Mouse (Mus musculus): ENCODE measurements around the gene Prph2. TPM values are rescaled to one million over a fixed set of nuclear protein-coding genes. Genes with fewer than 3 reads are reported as not detected.

The Prph2 gene
- polyA plus RNA-seq, 1 experiment = 0.01 TPM

DNA sequence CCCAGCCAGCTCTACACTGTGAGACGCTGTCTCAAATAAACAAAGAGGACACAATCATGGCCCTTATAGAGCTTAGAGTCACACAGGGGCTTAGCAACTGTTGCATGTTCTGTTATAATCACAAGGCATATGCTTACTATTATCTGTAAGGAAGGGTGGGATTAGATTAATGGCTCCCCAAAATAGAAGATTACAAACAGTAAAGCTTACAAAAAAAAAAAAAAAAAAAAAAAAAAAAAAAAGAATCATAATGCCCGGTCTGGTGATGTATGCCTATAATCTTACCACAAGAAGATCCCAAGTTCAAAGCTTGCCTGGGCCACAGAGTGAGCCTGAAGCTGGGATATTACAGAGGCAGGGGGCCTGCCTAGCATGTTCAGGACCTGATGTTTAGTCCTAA lies 29.9 kb upstream of the Prph2 start:
- H3ac ChIP-seq (ENCODE audit: control insufficient read depth, insufficient read length, low read depth) = no peak overlapping the region
- H3K79me2 ChIP-seq (ENCODE audit: control insufficient read depth, insufficient read depth) = peaks cover 25% of the 10 kb centered on the region
- no peak for TF ChIP-seq CTCF (IDR thresholded peaks at IDR 0.05; ENCODE audit: control insufficient read depth, insufficient read depth, insufficient read length)
- no peak for TF ChIP-seq CEBPB (IDR thresholded peaks at IDR 0.05; ENCODE audit: low read depth)
- no peak for TF ChIP-seq FOSL1 (IDR thresholded peaks at IDR 0.05; ENCODE audit: insufficient read depth, low read length, poor library complexity, severe bottlenecking)
- no peak for TF ChIP-seq MYOG (IDR thresholded peaks at IDR 0.05; ENCODE audit: control insufficient read depth, extremely low read depth, insufficient read length)
- TF ChIP-seq MYOD1 (IDR thresholded peaks at IDR 0.05; ENCODE audit: control insufficient read depth, insufficient read length, low read depth) = no peak
- H3K79me3 ChIP-seq (ENCODE audit: low read depth) = peaks cover 5% of the 10 kb centered on the region
- H3K4me3 ChIP-seq (ENCODE audit: insufficient read depth, poor library complexity, severe bottlenecking) = no peak overlapping the region
- no peaks in the 10 kb centered on the region for H3K36me3 ChIP-seq (ENCODE audit: control insufficient read depth, insufficient read depth)
- no peaks in the 10 kb centered on the region for H3K27me3 ChIP-seq (ENCODE audit: control insufficient read depth, insufficient read depth, insufficient read length)

GRCm38 (mm10) chr17:46881728-46882127 lies 28.5 kb upstream of the Prph2 start:
- TF ChIP-seq FOSL1 (IDR thresholded peaks at IDR 0.05; ENCODE audit: insufficient read depth, low read length, poor library complexity, severe bottlenecking) (no peak), MYOD1 (IDR thresholded peaks at IDR 0.05; ENCODE audit: control insufficient read depth, insufficient read length, low read depth) (no peak), USF1 (IDR thresholded peaks at IDR 0.05; ENCODE audit: low read depth) (no peak), MYOG (IDR thresholded peaks at IDR 0.05; ENCODE audit: control insufficient read depth, extremely low read depth, insufficient read length) (no peak), MAX (IDR thresholded peaks at IDR 0.05) (no peak), CEBPB (IDR thresholded peaks at IDR 0.05; ENCODE audit: low read depth) (no peak), CTCF (IDR thresholded peaks at IDR 0.05; ENCODE audit: control insufficient read depth, insufficient read depth, insufficient read length) (no peak)
- no peak overlapping the region for H3ac ChIP-seq (ENCODE audit: control insufficient read depth, insufficient read length, low read depth)
- no peak overlapping the region for H3K4me3 ChIP-seq (ENCODE audit: insufficient read depth, poor library complexity, severe bottlenecking)
- H3K79me3 ChIP-seq (ENCODE audit: low read depth) = peaks cover 5% of the 10 kb centered on the region
- peaks cover 25% of the 10 kb centered on the region for H3K79me2 ChIP-seq (ENCODE audit: control insufficient read depth, insufficient read depth)
- no peaks in the 10 kb centered on the region for H3K27me3 ChIP-seq (ENCODE audit: control insufficient read depth, insufficient read depth, insufficient read length)
- no peaks in the 10 kb centered on the region for H3K36me3 ChIP-seq (ENCODE audit: control insufficient read depth, insufficient read depth)

GRCm38 (mm10) chr17:46883107-46883506 lies 27.2 kb upstream of the Prph2 start:
- Histone ChIP-seq H3K79me2 (ENCODE audit: control insufficient read depth, insufficient read depth) (peaks cover 14% of the 10 kb centered on the region), H3ac (ENCODE audit: control insufficient read depth, insufficient read length, low read depth) (no peak overlapping the region), H3K27me3 (ENCODE audit: control insufficient read depth, insufficient read depth, insufficient read length) (no peaks in the 10 kb centered on the region), H3K4me3 (ENCODE audit: insufficient read depth, poor library complexity, severe bottlenecking) (no peak overlapping the region), H3K36me3 (ENCODE audit: control insufficient read depth, insufficient read depth) (no peaks in the 10 kb centered on the region), H3K79me3 (ENCODE audit: low read depth) (peaks cover 3% of the 10 kb centered on the region)
- no peak for TF ChIP-seq USF1 (IDR thresholded peaks at IDR 0.05; ENCODE audit: low read depth)
- no peak for TF ChIP-seq MYOG (IDR thresholded peaks at IDR 0.05; ENCODE audit: control insufficient read depth, extremely low read depth, insufficient read length)
- TF ChIP-seq FOSL1 (IDR thresholded peaks at IDR 0.05; ENCODE audit: insufficient read depth, low read length, poor library complexity, severe bottlenecking) = no peak
- no peak for TF ChIP-seq MAX (IDR thresholded peaks at IDR 0.05)
- TF ChIP-seq CTCF (IDR thresholded peaks at IDR 0.05; ENCODE audit: control insufficient read depth, insufficient read depth, insufficient read length) = no peak
- TF ChIP-seq CEBPB (IDR thresholded peaks at IDR 0.05; ENCODE audit: low read depth) = no peak
- TF ChIP-seq MYOD1 (IDR thresholded peaks at IDR 0.05; ENCODE audit: control insufficient read depth, insufficient read length, low read depth) = no peak

DNA sequence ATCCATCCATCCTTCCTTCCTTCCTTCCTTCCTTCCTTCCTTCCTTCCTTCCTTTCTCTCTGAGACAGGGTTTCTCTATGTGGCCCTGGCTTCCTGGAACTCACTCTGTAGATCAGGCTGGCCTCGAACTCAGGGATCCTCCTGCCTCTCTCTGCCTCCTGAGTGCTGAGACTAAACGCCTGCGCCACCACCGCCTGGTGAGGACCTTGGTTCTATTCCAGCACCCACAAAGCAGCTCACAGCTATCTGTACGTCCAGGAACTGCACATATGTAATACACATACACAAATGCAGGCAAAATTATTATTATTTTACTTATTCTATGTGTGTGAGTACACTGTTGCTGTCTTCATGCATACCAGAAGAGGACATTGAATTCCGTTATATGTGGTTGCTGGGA lies 25.5 kb upstream of the Prph2 start:
- no peak overlapping the region for H3K4me3 ChIP-seq (ENCODE audit: insufficient read depth, poor library complexity, severe bottlenecking)
- no peaks in the 10 kb centered on the region for H3K79me3 ChIP-seq (ENCODE audit: low read depth)
- no peaks in the 10 kb centered on the region for H3K36me3 ChIP-seq (ENCODE audit: control insufficient read depth, insufficient read depth)
- no peaks in the 10 kb centered on the region for H3K79me2 ChIP-seq (ENCODE audit: control insufficient read depth, insufficient read depth)
- H3ac ChIP-seq (ENCODE audit: control insufficient read depth, insufficient read length, low read depth) = no peak overlapping the region
- no peaks in the 10 kb centered on the region for H3K27me3 ChIP-seq (ENCODE audit: control insufficient read depth, insufficient read depth, insufficient read length)
- no peak for TF ChIP-seq CEBPB (IDR thresholded peaks at IDR 0.05; ENCODE audit: low read depth)
- TF ChIP-seq MAX (IDR thresholded peaks at IDR 0.05) = no peak
- no peak for TF ChIP-seq CTCF (IDR thresholded peaks at IDR 0.05; ENCODE audit: control insufficient read depth, insufficient read depth, insufficient read length)
- TF ChIP-seq MYOD1 (IDR thresholded peaks at IDR 0.05; ENCODE audit: control insufficient read depth, insufficient read length, low read depth) = no peak
- TF ChIP-seq MYOG (IDR thresholded peaks at IDR 0.05; ENCODE audit: control insufficient read depth, extremely low read depth, insufficient read length) = no peak
- no peak for TF ChIP-seq USF1 (IDR thresholded peaks at IDR 0.05; ENCODE audit: low read depth)
- no peak for TF ChIP-seq FOSL1 (IDR thresholded peaks at IDR 0.05; ENCODE audit: insufficient read depth, low read length, poor library complexity, severe bottlenecking)

- no peaks in the 10 kb centered on the region for H3K27me3 ChIP-seq (ENCODE audit: control insufficient read depth, insufficient read depth, insufficient read length)
- H3K79me3 ChIP-seq (ENCODE audit: low read depth) = no peaks in the 10 kb centered on the region
- H3K4me3 ChIP-seq (ENCODE audit: insufficient read depth, poor library complexity, severe bottlenecking) = no peak overlapping the region
- no peaks in the 10 kb centered on the region for H3K36me3 ChIP-seq (ENCODE audit: control insufficient read depth, insufficient read depth)
- no peaks in the 10 kb centered on the region for H3K79me2 ChIP-seq (ENCODE audit: control insufficient read depth, insufficient read depth)
- no peak for TF ChIP-seq MYOG (IDR thresholded peaks at IDR 0.05; ENCODE audit: control insufficient read depth, extremely low read depth, insufficient read length)
- no peak for TF ChIP-seq MYOD1 (IDR thresholded peaks at IDR 0.05; ENCODE audit: control insufficient read depth, insufficient read length, low read depth)
- H3ac ChIP-seq (ENCODE audit: control insufficient read depth, insufficient read length, low read depth) = no peak overlapping the region
These were observed 24.9 kb upstream of the Prph2 start for GRCm38 (mm10) chr17:46885218-46885909.
